Mouse (Mus musculus): ENCODE results near the gene Wdr18.
A peak's percentile ranks its signal among the peaks of the same experiment; 100 is the strongest.

- no peak for TF ChIP-seq E2F4 (IDR thresholded peaks at IDR 0.05; ENCODE audit: insufficient replicate concordance, low read depth, low read length)
- 0 out of 2 replicates have a peak, but pooled peaks have one; percentile 49 for TF ChIP-seq MAZ (IDR thresholded peaks at IDR 0.05; ENCODE audit: low read depth, low read length)
- TF ChIP-seq CHD2 (IDR thresholded peaks at IDR 0.05; ENCODE audit: low read length), result peak; percentile 77
- no peak for TF ChIP-seq JUND (conservative IDR thresholded peaks at IDR 0.05; ENCODE audit: low read depth, low read length)
Observed at GRCm38 (mm10) chr10:79996272-79997033, 36.5 kb downstream of the Wdr18 start, which contains the start of gene Abca7.
